Mouse (Mus musculus) embryonic facial prominence, embryonic 15.5 days (tissue): ENCODE measurements around the gene Chchd3. TPM values are rescaled to one million over a fixed set of nuclear protein-coding genes. Genes with fewer than 3 reads are reported as not detected.

Source experiments
- ATAC-seq: fragments of 200-750 bp; cut with Nextera tagmentation; 2 replicates; pipeline ENCODE4 v1.8.0; 2017; ENCODE audit warnings: low read depth, moderate TSS enrichment; ENCODE audit not compliant: insufficient number of reproducible peaks, low FRiP score, low TSS enrichment
- H3K27ac ChIP-seq: fragments of 300-500 bp; sonication (generic); replicated peaks from 2 replicates; pipeline ENCODE4 v1.5.1; 2015; ENCODE audit warnings: mild to moderate bottlenecking, inconsistent platforms
- H3K27me3 ChIP-seq: fragments of 300-500 bp; sonication (generic); 2 replicates; pipeline ENCODE4 v1.6.1; 2015; ENCODE audit warnings: inconsistent platforms
- H3K36me3 ChIP-seq: fragments of 300-500 bp; sonication (generic); 2 replicates; pipeline ENCODE4 v1.6.1; 2015; ENCODE audit warnings: mild to moderate bottlenecking, inconsistent platforms
- H3K4me1 ChIP-seq: fragments of 300-500 bp; sonication (generic); 2 replicates; pipeline ENCODE4 v1.6.1; 2015; ENCODE audit warnings: inconsistent platforms
- H3K4me2 ChIP-seq: fragments of 300-500 bp; sonication (generic); replicated peaks from 2 replicates; pipeline ENCODE4 v1.6.1; 2015; ENCODE audit warnings: mild to moderate bottlenecking, inconsistent platforms
- H3K4me3 ChIP-seq: fragments of 300-500 bp; sonication (generic); replicated peaks from 2 replicates; pipeline ENCODE4 v1.5.1; 2015; ENCODE audit warnings: mild to moderate bottlenecking, inconsistent platforms
- H3K9ac ChIP-seq: fragments of 300-500 bp; sonication (generic); 2 replicates; pipeline ENCODE4 v1.6.1; 2015; ENCODE audit warnings: inconsistent platforms
- H3K9me3 ChIP-seq: fragments of 300-500 bp; sonication (generic); replicated peaks from 2 replicates; pipeline ENCODE4 v1.6.1; 2016; ENCODE audit warnings: inconsistent platforms
- WGBS: fragments of 180-500 bp; shearing (Covaris S2); methylation state at CpG from one replicate; pipeline ENCODE4 v1.1.7; 2015; 5-methylcytosine and 5-hydroxymethylcytosine counted together
- polyA plus RNA-seq: library from polyadenylated mRNA; unstranded; fragments of >200 nt; fragmentation: Nextera tagmentation; extraction: Ambion mirVana; gene quantifications from 2 replicates; pipeline ENCODE4 v1.2.1, GENCODE M21; 2015

Chchd3 gene
- polyA plus RNA-seq, 1 experiment from 2014 or later: 93.9 TPM

DNA sequence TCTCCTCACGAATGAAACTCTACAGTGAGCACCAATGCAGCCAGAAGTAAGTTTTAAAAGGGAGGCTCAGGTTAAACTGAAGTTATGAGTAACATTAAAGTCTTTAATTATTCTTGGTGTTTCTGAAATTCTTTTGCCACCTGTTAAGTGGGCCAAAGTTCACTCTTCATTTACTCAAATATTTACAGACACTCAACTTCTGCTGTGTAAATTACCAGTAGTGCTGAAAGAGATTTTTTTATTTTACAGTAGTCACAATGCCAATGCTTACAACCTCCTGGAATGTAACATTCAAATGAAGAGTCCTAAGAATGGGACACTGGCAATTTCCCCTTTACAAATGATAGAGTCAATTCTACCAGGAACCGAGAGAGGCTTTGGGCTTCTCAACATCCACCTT lies 187.3 kb downstream of the Chchd3 start:
- H3K27me3 ChIP-seq: no peaks in the 10 kb centered on the region

DNA sequence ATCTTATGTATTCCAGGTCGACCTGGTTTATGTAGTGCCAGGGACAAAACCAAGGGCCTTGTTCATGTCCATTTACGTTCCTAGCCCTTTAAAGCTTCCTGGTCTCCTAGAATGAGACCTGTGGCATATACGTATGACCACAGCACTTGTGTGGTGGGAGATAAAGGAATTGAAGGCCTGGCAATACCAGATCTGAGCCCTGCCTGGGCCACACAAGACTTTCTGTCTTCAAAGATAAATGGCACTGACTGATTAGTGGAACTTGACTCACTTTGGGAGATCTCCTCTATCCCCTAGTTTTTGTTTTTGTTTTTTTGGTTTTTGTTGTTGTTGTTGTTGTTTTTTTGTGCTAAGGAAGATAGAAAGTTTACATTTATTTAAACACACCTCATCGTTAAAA lies 209.1 kb downstream of the Chchd3 start:
- H3K9me3 ChIP-seq: no peaks in the 10 kb centered on the region
- 94% methylated on average over 4 of the region's 4 CpGs for WGBS
- no peak overlapping the region for H3K9ac ChIP-seq
- no peak overlapping the region for H3K27ac ChIP-seq
- H3K4me2 ChIP-seq: no peak overlapping the region
- no peaks in the 10 kb centered on the region for H3K4me1 ChIP-seq
- ATAC-seq: no peak
- no peaks in the 10 kb centered on the region for H3K27me3 ChIP-seq
- H3K36me3 ChIP-seq: no peaks in the 10 kb centered on the region
- H3K4me3 ChIP-seq: no peak overlapping the region

More for the DNA sequence above, 187.3 kb downstream of the Chchd3 start:
- ATAC-seq: no peak
- 82% methylated on average over 2 of the region's 2 CpGs for WGBS
- Histone ChIP-seq H3K9ac (no peak overlapping the region), H3K4me3 (no peak overlapping the region), H3K4me1 (no peaks in the 10 kb centered on the region), H3K27ac (no peak overlapping the region), H3K36me3 (peaks cover 6% of the 10 kb centered on the region; the same call in 1 of the 2 replicates), H3K4me2 (no peak overlapping the region), H3K9me3 (no peaks in the 10 kb centered on the region)

DNA sequence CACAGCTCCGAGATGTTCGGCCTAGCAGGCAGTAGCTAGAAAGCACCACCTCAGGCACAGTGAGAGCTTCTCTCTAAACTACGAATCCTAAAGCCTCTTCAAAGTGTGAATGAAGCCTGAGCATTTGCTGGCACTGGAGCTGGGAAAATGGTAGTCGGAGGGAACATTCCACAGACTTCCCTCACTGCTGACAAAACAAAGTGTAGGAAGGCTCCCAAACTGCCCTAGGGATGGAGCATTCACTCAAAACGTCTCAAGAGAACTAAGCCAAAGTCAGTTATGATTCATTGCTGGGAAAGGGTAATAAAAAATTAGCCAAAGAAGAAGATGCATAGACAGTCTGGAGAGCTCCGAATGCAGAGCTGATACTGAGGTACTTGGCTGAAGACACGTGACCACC lies 211.1 kb downstream of the Chchd3 start:
- 83% methylated on average over 7 of the region's 7 CpGs for WGBS

GRCm38 (mm10) chr6:32845463-32845862 lies 214.6 kb downstream of the Chchd3 start:
- Histone ChIP-seq H3K9ac (no peak overlapping the region), H3K4me1 (no peaks in the 10 kb centered on the region), H3K9me3 (no peaks in the 10 kb centered on the region), H3K27me3 (no peaks in the 10 kb centered on the region), H3K4me2 (no peak overlapping the region), H3K4me3 (no peak overlapping the region), H3K36me3 (no peaks in the 10 kb centered on the region), H3K27ac (no peak overlapping the region)
- no peak for ATAC-seq
- WGBS: 21% methylated on average over 1 of the region's 1 CpGs

More for the DNA sequence above, 211.1 kb downstream of the Chchd3 start:
- H3K27ac ChIP-seq: no peak overlapping the region
- no peak overlapping the region for H3K4me3 ChIP-seq
- H3K36me3 ChIP-seq: no peaks in the 10 kb centered on the region
- H3K27me3 ChIP-seq: no peaks in the 10 kb centered on the region
- no peak for ATAC-seq
- H3K4me2 ChIP-seq: no peak overlapping the region
- H3K9me3 ChIP-seq: no peaks in the 10 kb centered on the region
- no peak overlapping the region for H3K9ac ChIP-seq
- H3K4me1 ChIP-seq: no peaks in the 10 kb centered on the region

GRCm38 (mm10) chr6:32837939-32838301 lies 222.1 kb downstream of the Chchd3 start:
- WGBS: 68% methylated on average over 2 of the region's 2 CpGs
- Histone ChIP-seq H3K4me1 (no peaks in the 10 kb centered on the region), H3K9me3 (no peaks in the 10 kb centered on the region), H3K9ac (no peak overlapping the region), H3K27ac (no peak overlapping the region), H3K4me2 (no peak overlapping the region), H3K36me3 (no peaks in the 10 kb centered on the region), H3K27me3 (no peaks in the 10 kb centered on the region), H3K4me3 (no peak overlapping the region)
- no peak for ATAC-seq

GRCm38 (mm10) chr6:32837165-32837938 lies 222.7 kb downstream of the Chchd3 start:
- H3K36me3 ChIP-seq: no peaks in the 10 kb centered on the region
- H3K9me3 ChIP-seq: no peaks in the 10 kb centered on the region
- H3K9ac ChIP-seq: no peak overlapping the region
- 71% methylated on average over 7 of the region's 7 CpGs for WGBS
- no peaks in the 10 kb centered on the region for H3K4me1 ChIP-seq
- ATAC-seq: no peak
- no peak overlapping the region for H3K4me3 ChIP-seq
- H3K27ac ChIP-seq: no peak overlapping the region
- H3K4me2 ChIP-seq: no peak overlapping the region
- no peaks in the 10 kb centered on the region for H3K27me3 ChIP-seq

GRCm38 (mm10) chr6:32823856-32824620 lies 236.0 kb downstream of the Chchd3 start:
- Histone ChIP-seq H3K9ac (no peak overlapping the region), H3K4me2 (no peak overlapping the region), H3K4me3 (no peak overlapping the region), H3K27me3 (no peaks in the 10 kb centered on the region), H3K4me1 (no peaks in the 10 kb centered on the region), H3K9me3 (no peaks in the 10 kb centered on the region), H3K36me3 (0 out of 2 replicates have a peak, but pooled peaks cover 2% of the 10 kb centered on the region), H3K27ac (no peak overlapping the region)
- no peak for ATAC-seq
- 74% methylated on average over 12 of the region's 12 CpGs for WGBS

GRCm38 (mm10) chr6:32818961-32819360 lies 241.1 kb downstream of the Chchd3 start:
- no peak overlapping the region for H3K4me2 ChIP-seq
- no peak overlapping the region for H3K27ac ChIP-seq
- H3K27me3 ChIP-seq: no peaks in the 10 kb centered on the region
- no peaks in the 10 kb centered on the region for H3K9me3 ChIP-seq
- WGBS: 71% methylated on average over 4 of the region's 4 CpGs
- no peak overlapping the region for H3K4me3 ChIP-seq
- no peaks in the 10 kb centered on the region for H3K4me1 ChIP-seq
- no peak overlapping the region for H3K9ac ChIP-seq
- no peak for ATAC-seq
- 0 out of 2 replicates have a peak, but pooled peaks cover 2% of the 10 kb centered on the region for H3K36me3 ChIP-seq

- Histone ChIP-seq H3K4me3 (no peak overlapping the region), H3K9ac (no peak overlapping the region), H3K27me3 (no peaks in the 10 kb centered on the region), H3K27ac (no peak overlapping the region), H3K4me1 (no peaks in the 10 kb centered on the region), H3K36me3 (no peaks in the 10 kb centered on the region), H3K9me3 (no peaks in the 10 kb centered on the region), H3K4me2 (no peak overlapping the region)
- no peak for ATAC-seq
- WGBS: 93% methylated on average over 1 of the region's 1 CpGs
Observed at GRCm38 (mm10) chr6:32808796-32809195, 251.3 kb downstream of the Chchd3 start.

DNA sequence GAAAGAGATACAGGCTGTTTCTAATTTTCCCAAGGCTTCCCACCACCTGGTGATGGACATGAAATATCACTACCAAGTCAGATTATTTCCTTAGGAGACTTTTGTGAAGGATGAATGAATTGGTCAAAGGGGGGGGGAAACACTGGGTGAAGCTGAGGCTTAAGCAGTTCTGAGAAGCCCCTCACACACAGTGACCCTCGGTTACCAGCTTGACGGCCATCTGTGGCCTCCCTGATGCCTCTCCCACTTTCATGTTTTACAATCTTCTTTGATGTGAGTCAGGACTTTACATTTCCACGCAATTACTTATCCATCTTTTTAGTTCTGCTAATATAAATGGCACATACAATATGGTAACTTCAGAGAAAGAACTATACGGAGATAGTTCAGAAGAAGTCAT lies 252.3 kb downstream of the Chchd3 start:
- H3K27me3 ChIP-seq: no peaks in the 10 kb centered on the region
- no peak overlapping the region for H3K4me2 ChIP-seq
- no peaks in the 10 kb centered on the region for H3K4me1 ChIP-seq
- ATAC-seq: no peak
- H3K4me3 ChIP-seq: no peak overlapping the region
- 65% methylated on average over 4 of the region's 4 CpGs for WGBS
- no peaks in the 10 kb centered on the region for H3K9me3 ChIP-seq
- no peak overlapping the region for H3K27ac ChIP-seq
- H3K9ac ChIP-seq: no peak overlapping the region
- H3K36me3 ChIP-seq: no peaks in the 10 kb centered on the region

DNA sequence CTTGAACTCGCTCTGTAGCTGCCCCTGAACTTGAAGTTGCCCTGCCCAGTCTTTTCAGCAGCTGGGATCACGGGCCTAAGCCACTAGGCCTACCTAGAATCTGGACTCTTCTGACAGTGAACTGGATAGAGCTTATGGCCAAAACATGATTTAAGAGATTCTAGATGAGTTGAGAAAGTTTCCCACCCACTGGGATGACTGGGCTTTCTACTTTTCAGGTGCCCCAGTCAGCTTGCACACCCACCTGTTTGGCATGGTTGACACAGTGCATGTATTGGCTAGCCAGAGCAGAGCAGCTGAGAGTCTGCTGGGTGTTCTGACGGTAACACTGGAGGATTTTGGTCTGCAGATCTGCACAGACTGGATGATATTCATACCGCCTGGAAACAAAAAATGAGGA lies 256.4 kb downstream of the Chchd3 start:
- no peak overlapping the region for H3K9ac ChIP-seq
- no peak overlapping the region for H3K27ac ChIP-seq
- H3K9me3 ChIP-seq: no peaks in the 10 kb centered on the region
- 89% methylated on average over 4 of the region's 4 CpGs for WGBS
- no peaks in the 10 kb centered on the region for H3K4me1 ChIP-seq
- H3K4me2 ChIP-seq: no peak overlapping the region
- H3K27me3 ChIP-seq: no peaks in the 10 kb centered on the region
- H3K36me3 ChIP-seq: peaks cover 13% of the 10 kb centered on the region; the same call in 1 of the 2 replicates
- no peak overlapping the region for H3K4me3 ChIP-seq
- no peak for ATAC-seq
